Mouse (Mus musculus): Measurements from ENCODE around the gene 4833427G06Rik.

GRCm38 (mm10) chr9:51114767-51115166, 12.9 kb upstream of the 4833427G06Rik start:
- TF ChIP-seq CTCF (conservative IDR thresholded peaks at IDR 0.05; ENCODE audit: insufficient read depth, insufficient read length, low read depth, low read length): no peak
- no peak for TF ChIP-seq POLR2A (IDR thresholded peaks at IDR 0.05; ENCODE audit: low read depth, low read length)
